Comparison of ENCODE assay signal across 5 mouse cellular contexts in the genomic region with DNA sequence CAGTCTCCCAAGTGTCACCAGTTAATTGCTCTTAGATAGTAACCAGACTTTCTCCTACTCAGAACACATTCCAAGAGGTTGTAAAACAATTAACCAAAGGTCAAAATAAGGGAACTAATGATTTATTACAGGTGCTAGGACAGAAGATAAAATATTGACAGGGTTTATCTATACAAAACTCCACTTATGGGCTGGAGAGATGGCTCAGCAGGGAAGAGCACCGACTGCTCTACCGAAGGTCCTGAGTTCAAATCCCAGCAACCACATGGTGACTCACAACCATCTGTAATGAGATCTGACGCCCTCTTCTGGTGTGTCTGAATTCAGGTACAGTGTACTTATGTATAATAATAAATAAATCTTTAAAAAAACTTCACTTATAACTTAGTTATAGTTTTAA.
A peak's percentile ranks its signal among the peaks of the same experiment; 100 is the strongest.
DNase-seq lines count a peak whose midpoint lies in the region; ATAC-seq and TF ChIP-seq lines count a peak whose summit lies in the region.
"Not testable (repeated sequence)": the region's sequence is repeated elsewhere in the genome, so short reads cannot be mapped to it uniquely, and the experiment has no call there.

No protein-coding gene starts in this region.

- not testable (repeated sequence) for H3K4me1 ChIP-seq in intestine, embryonic 14.5 days (replicated peaks; ENCODE audit: control insufficient read depth, insufficient read depth, low read length); intestine, embryonic 15.5 days (replicated peaks); intestine, embryonic 16.5 days (ENCODE audit: control insufficient read depth, insufficient read depth, low read length); intestine, postnatal 0 days (replicated peaks; ENCODE audit: control insufficient read depth, insufficient read depth, low read length)

- 0 out of 2 replicates have a peak, but pooled peaks have one; percentile 53 for ATAC-seq in intestine, embryonic 14.5 days (replicated peaks; ENCODE audit: low FRiP score, low TSS enrichment, low read depth)
- ATAC-seq in intestine, embryonic 15.5 days: peak; percentile 72
- ATAC-seq in intestine, embryonic 16.5 days: peak; percentile 71
- peak; percentile 65 for ATAC-seq in intestine, postnatal 0 days

- not testable (repeated sequence) for H3K27me3 ChIP-seq in intestine, embryonic 14.5 days (replicated peaks; ENCODE audit: control insufficient read depth, insufficient read depth, low read length); intestine, embryonic 15.5 days (replicated peaks); intestine, embryonic 16.5 days (replicated peaks; ENCODE audit: control insufficient read depth, insufficient read depth, low read length); intestine, postnatal 0 days (replicated peaks; ENCODE audit: control insufficient read depth, insufficient read depth, low read length)

- H3K36me3 ChIP-seq in intestine, embryonic 14.5 days (ENCODE audit: control insufficient read depth, insufficient read depth, low read length); intestine, embryonic 15.5 days; intestine, embryonic 16.5 days (ENCODE audit: control insufficient read depth, insufficient read depth, low read length); intestine, postnatal 0 days (ENCODE audit: control insufficient read depth, insufficient read depth): not testable (repeated sequence)

- not testable (repeated sequence) for H3K9ac ChIP-seq in intestine, embryonic 14.5 days (ENCODE audit: low read length); intestine, embryonic 15.5 days; intestine, embryonic 16.5 days (ENCODE audit: low read depth, low read length); intestine, postnatal 0 days (ENCODE audit: low read depth, low read length)

- H3K4me3 ChIP-seq in intestine, embryonic 14.5 days (ENCODE audit: low read depth, low read length); intestine, embryonic 15.5 days (replicated peaks); intestine, embryonic 16.5 days (ENCODE audit: low read length); intestine, postnatal 0 days (ENCODE audit: low read depth, low read length): not testable (repeated sequence)

- H3K4me2 ChIP-seq in intestine, embryonic 14.5 days (ENCODE audit: low read length); intestine, embryonic 15.5 days (replicated peaks); intestine, embryonic 16.5 days (ENCODE audit: low read depth, low read length); intestine, postnatal 0 days (replicated peaks; ENCODE audit: low read depth): not testable (repeated sequence)

- not testable (repeated sequence) for TF ChIP-seq CTCF in intestine, postnatal 0 days (IDR thresholded peaks at IDR 0.05; ENCODE audit: low read depth)

- H3K9me3 ChIP-seq in intestine, embryonic 14.5 days (ENCODE audit: control insufficient read depth, low read length); intestine, embryonic 15.5 days; intestine, embryonic 16.5 days (ENCODE audit: control insufficient read depth, low read length); intestine, postnatal 0 days (ENCODE audit: control insufficient read depth): not testable (repeated sequence)

- 31% methylated on average over 3 of the region's 3 CpGs for WGBS in intestine, embryonic 14.5 days
- 30% methylated on average over 3 of the region's 3 CpGs for WGBS in intestine, embryonic 15.5 days
- 32% methylated on average over 3 of the region's 3 CpGs for WGBS in intestine, embryonic 16.5 days
- whole genome bisulfite sequencing in intestine, postnatal 0 days: 22% methylated on average over 3 of the region's 3 CpGs

- H3K27ac ChIP-seq in intestine, embryonic 14.5 days (ENCODE audit: low read depth); intestine, embryonic 15.5 days; intestine, embryonic 16.5 days (ENCODE audit: low read length); intestine, postnatal 0 days (ENCODE audit: low read depth, low read length): not testable (repeated sequence)

- DNase-seq in intestine, embryonic 14.5 days (ENCODE audit: low spot score): not testable (repeated sequence)
- peak; percentile 14 for DNase-seq in kidney, adult 9 months
